Mouse (Mus musculus): ENCODE measurements around the gene Lysmd2.

The Lysmd2 gene

DNA sequence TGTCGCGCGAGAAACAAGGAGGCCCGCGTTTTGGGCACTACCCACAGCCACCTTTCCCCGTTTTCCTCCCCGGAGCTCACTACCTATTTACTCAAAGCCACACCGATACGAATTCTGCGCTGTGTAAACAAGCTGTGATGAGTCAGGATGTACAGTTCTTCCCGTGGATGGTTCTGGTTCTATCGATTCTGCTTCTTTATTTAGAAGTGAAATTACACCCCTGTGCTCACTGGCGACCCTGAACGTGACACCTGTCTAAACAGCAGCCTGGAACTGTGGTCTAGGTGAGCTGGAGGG is 715 bp downstream of the Lysmd2 start:
- 2% methylated on average over 14 of the region's 14 CpGs for WGBS

- 65% methylated on average over 8 of the region's 8 CpGs for WGBS
Measured at GRCm38 (mm10) chr9:75630823-75631454, 5.4 kb downstream of the Lysmd2 start.

- WGBS = 47% methylated on average over 10 of the region's 10 CpGs
Measured at GRCm38 (mm10) chr9:75632111-75632510, 6.6 kb downstream of the Lysmd2 start.

GRCm38 (mm10) chr9:75632902-75633301 is 7.4 kb downstream of the Lysmd2 start:
- WGBS = 38% methylated on average over 1 of the region's 1 CpGs

- 93% methylated on average over 8 of the region's 8 CpGs for WGBS
Measured at GRCm38 (mm10) chr9:75633603-75634002, 8.1 kb downstream of the Lysmd2 start.

DNA sequence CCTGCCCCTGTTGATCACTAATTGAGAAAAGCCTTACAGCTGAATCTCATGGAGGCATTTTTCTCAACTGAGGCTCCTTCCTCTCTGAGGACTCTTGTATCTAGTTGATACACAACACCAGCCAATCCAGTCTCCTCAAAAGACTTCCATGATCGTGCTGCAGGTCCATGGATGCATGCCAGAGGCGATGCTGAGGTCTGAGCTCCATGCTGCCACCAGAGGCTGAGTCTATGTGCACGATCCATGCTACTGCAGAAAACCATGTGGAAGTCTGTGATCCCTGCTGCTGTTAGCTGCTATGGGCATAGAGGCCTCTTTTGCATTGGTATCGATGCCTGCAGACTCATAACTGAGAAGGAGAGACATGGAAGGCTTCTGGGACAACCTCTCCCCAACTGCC is 8.7 kb downstream of the Lysmd2 start:
- WGBS = 50% methylated on average over 4 of the region's 4 CpGs

GRCm38 (mm10) chr9:75645405-75645804 is 19.9 kb downstream of the Lysmd2 start:
- 47% methylated on average over 3 of the region's 3 CpGs for WGBS

DNA sequence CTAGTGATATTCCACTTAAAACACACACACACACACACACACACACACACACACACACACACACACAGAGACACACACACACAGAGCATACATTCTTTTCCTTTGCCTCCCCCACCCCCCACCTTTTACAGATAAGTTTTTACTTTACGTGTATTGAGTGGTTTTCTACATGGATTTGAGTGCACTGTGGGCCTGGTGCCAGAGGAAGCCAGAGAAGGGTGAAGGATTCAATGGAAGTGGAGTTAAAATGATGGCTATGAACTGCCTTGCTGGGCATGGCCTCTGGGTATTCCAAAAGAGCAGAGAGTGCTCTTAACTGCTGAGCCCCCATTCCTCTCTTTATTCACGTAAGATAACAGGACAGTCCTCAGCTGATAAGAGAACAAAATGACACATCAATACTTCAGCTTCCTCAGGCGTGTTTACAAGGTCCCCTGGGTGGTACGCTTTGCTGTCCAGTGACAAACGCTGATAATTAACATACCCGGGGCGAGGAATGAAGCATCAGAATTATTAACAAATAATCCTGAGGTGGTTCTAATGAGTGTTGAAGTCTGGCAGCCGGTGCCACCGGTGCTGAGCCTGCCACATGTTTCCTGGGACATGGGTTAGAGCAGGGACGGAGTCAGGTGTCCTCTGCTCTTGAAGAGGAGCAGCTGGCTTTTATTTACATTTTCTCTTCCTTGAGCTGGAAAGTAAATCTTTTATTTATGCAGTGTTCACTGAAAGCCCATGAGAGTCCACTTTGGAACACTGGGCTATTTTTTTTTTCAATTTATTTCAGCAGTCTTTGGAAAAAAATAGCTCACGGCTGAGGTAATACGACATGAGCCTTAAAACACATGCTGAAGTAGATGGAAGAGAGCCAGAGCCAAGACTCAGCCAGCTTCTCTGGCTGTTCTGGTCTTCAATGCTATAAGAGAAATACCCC is 28.7 kb downstream of the Lysmd2 start:
- 52% methylated on average over 12 of the region's 12 CpGs for WGBS

GRCm38 (mm10) chr9:75656456-75656855 is 30.9 kb downstream of the Lysmd2 start:
- WGBS = 66% methylated on average over 3 of the region's 3 CpGs

- 55% methylated on average over 8 of the region's 8 CpGs for WGBS
Measured at GRCm38 (mm10) chr9:75660917-75661316, 35.4 kb downstream of the Lysmd2 start.

GRCm38 (mm10) chr9:75665364-75665763 is 39.8 kb downstream of the Lysmd2 start:
- 59% methylated on average over 6 of the region's 6 CpGs for WGBS

- WGBS = 38% methylated on average over 5 of the region's 5 CpGs
Measured at GRCm38 (mm10) chr9:75666612-75667011, 41.1 kb downstream of the Lysmd2 start.

DNA sequence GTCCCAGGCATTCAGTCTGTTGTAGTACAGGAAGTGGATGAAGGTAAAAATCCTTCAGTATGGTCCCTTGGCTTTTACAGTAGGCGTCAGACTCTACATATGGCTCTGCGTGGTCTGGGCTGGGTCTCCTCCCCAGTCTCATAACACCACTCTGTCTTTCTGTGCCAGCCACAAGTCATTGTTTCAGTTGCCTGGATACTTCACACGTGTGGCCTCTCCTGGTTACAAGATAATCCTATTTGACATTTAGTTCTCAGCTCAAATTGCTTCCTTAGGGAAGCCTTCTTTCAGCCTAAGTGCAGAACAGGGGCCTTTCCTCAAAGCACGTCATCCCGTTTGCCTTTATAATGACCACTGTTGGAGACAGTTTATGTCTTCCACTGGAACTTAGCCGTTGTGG is 47.2 kb downstream of the Lysmd2 start:
- 42% methylated on average over 6 of the region's 6 CpGs for WGBS

GRCm38 (mm10) chr9:75676226-75676625 is 50.7 kb downstream of the Lysmd2 start:
- WGBS = 23% methylated on average over 7 of the region's 7 CpGs

- WGBS = 73% methylated on average over 7 of the region's 7 CpGs
Measured at GRCm38 (mm10) chr9:75678341-75678740, 52.8 kb downstream of the Lysmd2 start.

DNA sequence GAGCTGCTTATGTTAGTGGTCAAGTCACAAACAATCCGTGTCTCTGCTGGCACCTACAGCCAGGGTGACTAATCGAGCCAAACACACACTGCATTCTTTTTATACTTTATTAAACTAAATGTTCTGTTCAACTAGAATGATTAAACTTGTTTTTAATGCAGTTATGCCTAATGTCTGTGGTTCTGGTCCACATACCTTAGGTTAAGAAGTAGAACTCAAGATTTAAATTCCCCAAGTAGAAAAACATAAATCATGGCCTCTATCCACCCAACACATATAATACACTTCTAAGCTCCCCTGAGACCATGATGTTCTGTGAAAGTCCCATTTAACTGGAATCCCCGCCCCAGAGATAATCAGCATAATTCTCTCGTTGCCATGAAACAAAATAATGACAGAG is 54.1 kb downstream of the Lysmd2 start:
- WGBS = 57% methylated on average over 4 of the region's 4 CpGs

DNA sequence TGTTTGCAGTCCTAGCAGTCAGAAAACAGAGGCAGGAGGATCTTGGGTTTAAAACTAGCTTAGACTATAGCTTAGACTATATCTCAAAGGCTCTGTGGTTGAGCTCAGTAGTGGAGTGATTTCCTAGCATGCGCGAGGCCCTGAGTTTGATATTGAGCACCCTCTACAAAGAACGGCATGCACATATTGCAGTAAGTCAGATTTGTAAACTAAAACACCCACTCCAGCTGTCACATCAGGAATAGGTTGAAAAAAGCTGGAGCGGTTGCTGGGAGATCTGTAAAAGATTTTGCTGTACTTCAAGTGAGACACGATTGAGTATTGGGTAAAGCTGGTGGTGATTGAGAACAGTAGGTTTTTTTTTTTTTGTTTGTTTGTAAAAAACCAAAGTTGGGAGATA is 55.1 kb downstream of the Lysmd2 start:
- WGBS = 45% methylated on average over 5 of the region's 5 CpGs

- WGBS = 4% methylated on average over 42 of the region's 42 CpGs
Measured at GRCm38 (mm10) chr9:75683426-75684191, 58.1 kb downstream of the Lysmd2 start, which contains the start of gene Scg3. TSS of gene Scg3 (minus strand) at chr9:75684056.

DNA sequence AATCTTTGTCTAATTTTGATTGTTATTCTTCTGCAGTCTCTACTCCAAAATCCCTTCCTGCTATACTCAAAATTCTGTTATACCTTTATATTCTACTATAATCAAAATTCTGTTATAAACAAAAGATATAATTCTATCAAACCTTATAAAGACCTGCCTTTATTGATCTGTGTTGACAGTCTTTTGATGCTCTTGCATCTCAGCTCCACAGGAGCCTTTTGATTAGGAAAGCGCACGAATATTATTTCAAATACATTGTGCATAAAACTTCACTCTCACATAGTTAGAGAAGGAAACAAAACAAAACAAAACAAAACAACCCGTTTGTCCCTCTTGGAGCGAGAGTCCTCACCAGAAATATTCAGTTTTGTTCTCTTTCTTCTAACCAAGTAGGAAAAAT is 58.8 kb downstream of the Lysmd2 start:
- WGBS = 21% methylated on average over 4 of the region's 4 CpGs

- 20% methylated on average over 3 of the region's 3 CpGs for WGBS
Measured at GRCm38 (mm10) chr9:75684772-75685171, 59.2 kb downstream of the Lysmd2 start.
